Mouse (Mus musculus): ENCODE results near the gene Lctl.
A peak's percentile ranks its signal among the peaks of the same experiment; 100 is the strongest.

Gene Lctl

GRCm38 (mm10) chr9:64116876-64117275 lies at the start of gene Lctl:
Gene Lctl (plus strand): TSS chr9:64117147.
- ATAC-seq (ENCODE audit: low TSS enrichment), result no peak

- ATAC-seq (ENCODE audit: low TSS enrichment), result no peak
Observed at GRCm38 (mm10) chr9:64067787-64068186, 49.2 kb upstream of the Lctl start.

- ATAC-seq (ENCODE audit: low TSS enrichment), result no peak
Observed at GRCm38 (mm10) chr9:64068571-64068970, 48.4 kb upstream of the Lctl start.

GRCm38 (mm10) chr9:64069131-64069530 lies 47.8 kb upstream of the Lctl start:
- no peak for ATAC-seq (ENCODE audit: low TSS enrichment)

GRCm38 (mm10) chr9:64070674-64071073 lies 46.3 kb upstream of the Lctl start:
- no peak for ATAC-seq (ENCODE audit: low TSS enrichment)

GRCm38 (mm10) chr9:64074831-64075230 lies 42.1 kb upstream of the Lctl start:
- no peak for ATAC-seq (ENCODE audit: low TSS enrichment)

- ATAC-seq (ENCODE audit: low TSS enrichment), result no peak
Observed at GRCm38 (mm10) chr9:64076412-64076811, 40.5 kb upstream of the Lctl start.

GRCm38 (mm10) chr9:64078386-64078792 lies 38.6 kb upstream of the Lctl start:
- no peak for ATAC-seq (ENCODE audit: low TSS enrichment)

GRCm38 (mm10) chr9:64079922-64080321 lies 37.0 kb upstream of the Lctl start:
- ATAC-seq (ENCODE audit: low TSS enrichment), result no peak

- no peak for ATAC-seq (ENCODE audit: low TSS enrichment)
Observed at GRCm38 (mm10) chr9:64084231-64084630, 32.7 kb upstream of the Lctl start.

GRCm38 (mm10) chr9:64084661-64085399 lies 32.1 kb upstream of the Lctl start:
- ATAC-seq (ENCODE audit: low TSS enrichment), result no peak

- no peak for ATAC-seq (ENCODE audit: low TSS enrichment)
Observed at GRCm38 (mm10) chr9:64085976-64086375, 31.0 kb upstream of the Lctl start.

GRCm38 (mm10) chr9:64086543-64086942 lies 30.4 kb upstream of the Lctl start:
- ATAC-seq (ENCODE audit: low TSS enrichment), result no peak

- ATAC-seq (ENCODE audit: low TSS enrichment), result peak; percentile 77
Observed at GRCm38 (mm10) chr9:64087461-64088235, 29.3 kb upstream of the Lctl start.

- no peak for ATAC-seq (ENCODE audit: low TSS enrichment)
Observed at GRCm38 (mm10) chr9:64088346-64088745, 28.6 kb upstream of the Lctl start.

GRCm38 (mm10) chr9:64089004-64089403 lies 27.9 kb upstream of the Lctl start:
- no peak for ATAC-seq (ENCODE audit: low TSS enrichment)

GRCm38 (mm10) chr9:64094083-64094482 lies 22.9 kb upstream of the Lctl start:
- no peak for ATAC-seq (ENCODE audit: low TSS enrichment)

GRCm38 (mm10) chr9:64098282-64098681 lies 18.7 kb upstream of the Lctl start:
- no peak for ATAC-seq (ENCODE audit: low TSS enrichment)

GRCm38 (mm10) chr9:64100442-64100841 lies 16.5 kb upstream of the Lctl start:
- peak; percentile 76 for ATAC-seq (ENCODE audit: low TSS enrichment)

GRCm38 (mm10) chr9:64105301-64105700 lies 11.6 kb upstream of the Lctl start:
- ATAC-seq (ENCODE audit: low TSS enrichment), result no peak

- ATAC-seq (ENCODE audit: low TSS enrichment), result no peak
Observed at GRCm38 (mm10) chr9:64110502-64110901, 6.4 kb upstream of the Lctl start.

- ATAC-seq (ENCODE audit: low TSS enrichment), result no peak
Observed at GRCm38 (mm10) chr9:64114646-64115045, 2.3 kb upstream of the Lctl start.

- ATAC-seq (ENCODE audit: low TSS enrichment), result no peak
Observed at GRCm38 (mm10) chr9:64115756-64116155, 1.2 kb upstream of the Lctl start.
